Mouse (Mus musculus) forebrain, embryonic 11.5 days (tissue): Measurements from ENCODE around the gene Arf4. TPM values are rescaled to one million over a fixed set of nuclear protein-coding genes. Genes with fewer than 3 reads are reported as not detected.

Source experiments
- ATAC-seq: fragments of 200-750 bp; cut with Nextera tagmentation; replicated peaks from 2 replicates; pipeline ENCODE4 v1.8.0; 2017; ENCODE audit warnings: moderate TSS enrichment; ENCODE audit not compliant: low FRiP score
- DNase-seq: peaks from one replicate; pipeline ENCODE4 v3.0.0-alpha.2; 2017; ENCODE audit warnings: low spot score
- H3K27ac ChIP-seq: fragments of 300-500 bp; sonication (generic); 2 replicates; pipeline ENCODE4 v1.5.1; 2014; ENCODE audit warnings: low read depth, low read length
- H3K27me3 ChIP-seq: fragments of 300-500 bp; sonication (generic); 2 replicates; pipeline ENCODE4 v1.6.1; 2014; ENCODE audit warnings: mild to moderate bottlenecking, low read length, mixed read lengths; ENCODE audit not compliant: control insufficient read depth, insufficient read depth
- H3K36me3 ChIP-seq: fragments of 300-500 bp; sonication (generic); 2 replicates; pipeline ENCODE4 v1.6.1; 2014; ENCODE audit warnings: mild to moderate bottlenecking, low read length, moderate library complexity, mixed read lengths; ENCODE audit not compliant: control insufficient read depth, insufficient read depth
- H3K4me1 ChIP-seq: fragments of 300-500 bp; sonication (generic); replicated peaks from 2 replicates; pipeline ENCODE4 v1.6.1; 2014; ENCODE audit warnings: low read length, mixed read lengths; ENCODE audit not compliant: control insufficient read depth, insufficient read depth
- H3K4me2 ChIP-seq: fragments of 300-500 bp; sonication (generic); 2 replicates; pipeline ENCODE4 v1.6.1; 2014; ENCODE audit warnings: low read depth, mild to moderate bottlenecking, low read length, moderate library complexity, mixed read lengths; ENCODE audit not compliant: severe bottlenecking
- H3K4me3 ChIP-seq: fragments of 300-500 bp; sonication (generic); 2 replicates; pipeline ENCODE4 v1.5.1; 2014; ENCODE audit warnings: low read depth, low read length
- H3K9ac ChIP-seq: fragments of 300-500 bp; sonication (generic); 2 replicates; pipeline ENCODE4 v1.6.1; 2014; ENCODE audit warnings: low read length
- H3K9me3 ChIP-seq: fragments of 300-500 bp; sonication (generic); 2 replicates; pipeline ENCODE4 v1.6.1; 2016; ENCODE audit warnings: low read length, mixed read lengths; ENCODE audit not compliant: control insufficient read depth
- WGBS: fragments of 180-500 bp; shearing (Covaris S2); extraction: QIAGEN DNeasy Blood & Tissue Kit; methylation state at CpG from one replicate; pipeline ENCODE4 v1.1.7; 2014; 5-methylcytosine and 5-hydroxymethylcytosine counted together
- polyA plus RNA-seq: library from polyadenylated mRNA; unstranded; fragments of >200 nt; fragmentation: Nextera tagmentation; extraction: Ambion mirVana; gene quantifications from 2 replicates; pipeline ENCODE4 v1.2.1, GENCODE M21; 2014

Gene Arf4
- polyA plus RNA-seq, 1 experiment from 2014 or later: 566 TPM

DNA sequence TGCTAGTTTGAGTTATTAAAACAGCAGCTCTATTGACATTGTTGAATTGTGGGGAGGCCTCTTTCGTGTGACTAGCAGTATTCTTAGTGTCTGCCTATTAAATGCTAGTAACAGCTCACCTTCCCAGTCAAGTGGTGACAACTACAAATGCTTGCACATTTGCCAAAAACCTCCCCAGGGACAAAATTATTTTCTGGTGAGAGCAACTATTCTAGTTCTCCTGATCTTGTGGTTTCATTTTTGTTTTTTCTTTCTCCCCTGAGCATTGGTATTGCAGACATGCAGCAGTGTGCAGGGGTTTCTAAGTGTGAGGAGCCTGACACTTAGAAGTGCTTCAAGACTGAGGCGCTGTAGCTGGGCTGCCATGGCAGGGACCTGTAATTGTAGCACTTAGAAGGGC lies 9.9 kb downstream of the Arf4 start:
- 0 out of 2 replicates have a peak, but pooled peaks cover 2% of the 10 kb centered on the region for H3K4me1 ChIP-seq
- no peak overlapping the region for H3K9ac ChIP-seq
- no peak overlapping the region for H3K4me2 ChIP-seq
- H3K27me3 ChIP-seq: no peaks in the 10 kb centered on the region
- ATAC-seq (no peak), DNase-seq (no peak)
- H3K36me3 ChIP-seq: no peaks in the 10 kb centered on the region; the same call in 1 of the 2 replicates
- H3K4me3 ChIP-seq: no peak overlapping the region
- WGBS: 95% methylated on average over 2 of the region's 2 CpGs
- H3K27ac ChIP-seq: no peak overlapping the region
- H3K9me3 ChIP-seq: no peaks in the 10 kb centered on the region

- Histone ChIP-seq H3K9ac (no peak overlapping the region), H3K4me1 (no peaks in the 10 kb centered on the region), H3K27ac (no peak overlapping the region), H3K27me3 (no peaks in the 10 kb centered on the region), H3K4me3 (no peak overlapping the region), H3K4me2 (no peak overlapping the region), H3K36me3 (peaks cover 5% of the 10 kb centered on the region; the same call in 1 of the 2 replicates), H3K9me3 (no peaks in the 10 kb centered on the region)
- no peak for ATAC-seq
- no peak for DNase-seq
Measured at GRCm38 (mm10) chr14:26651901-26652300, 14.0 kb downstream of the Arf4 start.

GRCm38 (mm10) chr14:26658178-26658577 lies 20.3 kb downstream of the Arf4 start:
- Histone ChIP-seq H3K4me1 (no peaks in the 10 kb centered on the region), H3K4me2 (no peak overlapping the region), H3K9me3 (no peaks in the 10 kb centered on the region), H3K9ac (no peak overlapping the region), H3K27ac (no peak overlapping the region), H3K36me3 (peaks cover 5% of the 10 kb centered on the region; the same call in 1 of the 2 replicates), H3K27me3 (no peaks in the 10 kb centered on the region), H3K4me3 (no peak overlapping the region)
- ATAC-seq: no peak
- DNase-seq: no peak

DNA sequence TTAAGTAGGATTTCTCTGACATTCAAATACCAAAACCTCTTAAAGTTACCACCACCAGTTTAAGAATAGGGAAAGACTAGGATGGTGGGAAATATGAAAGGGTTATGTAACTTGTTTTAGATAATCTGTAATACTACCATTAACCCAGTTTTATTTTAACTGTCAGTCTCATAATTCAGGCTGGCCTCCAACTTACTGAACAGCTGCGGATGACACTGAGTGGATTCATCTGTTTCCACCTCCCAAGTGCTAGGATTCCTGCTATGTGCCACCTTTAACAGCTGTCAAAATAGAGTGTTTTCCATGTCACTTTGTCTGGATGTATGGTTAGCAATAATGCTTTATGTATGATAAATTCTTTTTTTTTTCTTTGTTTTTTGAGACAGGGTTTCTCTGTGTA lies 22.4 kb downstream of the Arf4 start:
- DNase-seq (no peak), ATAC-seq (no peak)
- H3K36me3 ChIP-seq: peaks cover 2% of the 10 kb centered on the region; the same call in 1 of the 2 replicates
- 95% methylated on average over 1 of the region's 1 CpGs for WGBS
- H3K4me1 ChIP-seq: no peaks in the 10 kb centered on the region
- H3K4me3 ChIP-seq: no peak overlapping the region
- H3K9ac ChIP-seq: no peak overlapping the region
- H3K27ac ChIP-seq: no peak overlapping the region
- no peaks in the 10 kb centered on the region for H3K9me3 ChIP-seq
- H3K27me3 ChIP-seq: no peaks in the 10 kb centered on the region
- no peak overlapping the region for H3K4me2 ChIP-seq

- WGBS: 89% methylated on average over 3 of the region's 3 CpGs
Measured at GRCm38 (mm10) chr14:26662016-26662415, 24.1 kb downstream of the Arf4 start.

GRCm38 (mm10) chr14:26662488-26662887 lies 24.6 kb downstream of the Arf4 start:
- H3K36me3 ChIP-seq: peaks cover 3% of the 10 kb centered on the region; the same call in 1 of the 2 replicates
- DNase-seq (no peak), ATAC-seq (no peak)
- H3K9me3 ChIP-seq: no peaks in the 10 kb centered on the region
- no peak overlapping the region for H3K27ac ChIP-seq
- H3K9ac ChIP-seq: no peak overlapping the region
- WGBS: 87% methylated on average over 2 of the region's 2 CpGs
- H3K4me1 ChIP-seq: peaks cover 4% of the 10 kb centered on the region
- no peaks in the 10 kb centered on the region for H3K27me3 ChIP-seq
- no peak overlapping the region for H3K4me2 ChIP-seq
- H3K4me3 ChIP-seq: no peak overlapping the region

More at GRCm38 (mm10) chr14:26662016-26662415, 24.1 kb downstream of the Arf4 start:
- H3K36me3 ChIP-seq: peaks cover 3% of the 10 kb centered on the region; the same call in 1 of the 2 replicates
- no peak overlapping the region for H3K4me2 ChIP-seq
- no peak overlapping the region for H3K27ac ChIP-seq
- peaks cover 2% of the 10 kb centered on the region for H3K4me1 ChIP-seq
- DNase-seq (no peak), ATAC-seq (no peak)
- no peak overlapping the region for H3K9ac ChIP-seq
- no peak overlapping the region for H3K4me3 ChIP-seq
- no peaks in the 10 kb centered on the region for H3K9me3 ChIP-seq
- no peaks in the 10 kb centered on the region for H3K27me3 ChIP-seq

GRCm38 (mm10) chr14:26663851-26664250 lies 26.0 kb downstream of the Arf4 start:
- no peak for ATAC-seq
- H3K36me3 ChIP-seq: peaks cover 3% of the 10 kb centered on the region; the same call in 1 of the 2 replicates

GRCm38 (mm10) chr14:26667991-26668370 lies 30.1 kb downstream of the Arf4 start:
- no peak for DNase-seq
- ATAC-seq: no peak
- Histone ChIP-seq H3K27ac (no peak overlapping the region), H3K36me3 (peaks cover 3% of the 10 kb centered on the region; the same call in 1 of the 2 replicates), H3K4me2 (peak overlapping the region; percentile 98), H3K4me3 (peak overlapping the region; percentile 92), H3K4me1 (peaks cover 13% of the 10 kb centered on the region), H3K27me3 (no peaks in the 10 kb centered on the region), H3K9me3 (no peaks in the 10 kb centered on the region), H3K9ac (peak overlapping the region; percentile 84)
- WGBS: 30% methylated on average over 6 of the region's 6 CpGs

More at GRCm38 (mm10) chr14:26663851-26664250, 26.0 kb downstream of the Arf4 start:
- Histone ChIP-seq H3K4me2 (no peak overlapping the region), H3K9ac (no peak overlapping the region), H3K4me1 (peaks cover 10% of the 10 kb centered on the region), H3K27ac (no peak overlapping the region), H3K9me3 (no peaks in the 10 kb centered on the region), H3K4me3 (no peak overlapping the region), H3K27me3 (no peaks in the 10 kb centered on the region)
- no peak for DNase-seq
- WGBS: 90% methylated on average over 2 of the region's 2 CpGs
